Mouse (Mus musculus): Measurements from ENCODE around the gene Bnipl. TPM values are rescaled to one million over a fixed set of nuclear protein-coding genes. Genes with fewer than 3 reads are reported as not detected.

Gene Bnipl
- 1.2 and 1.4 TPM in 2 replicates for polyA plus RNA-seq (2015; fragmentation: Nextera tagmentation; extraction: Ambion mirVana)

GRCm38 (mm10) chr3:95250783-95251424, at the start of gene Bnipl:
Gene Bnipl, minus strand, starts transcription at chr3:95251193.
- Histone ChIP-seq H3K27ac (0 out of 2 replicates have a peak within 1 kb of the TSS, but pooled peaks have one; percentile 9), H3K4me1 (no peaks in the 10 kb centered on the region), H3K9me3 (replicated peaks) (no peaks in the 10 kb centered on the region), H3K27me3 (no peaks in the 10 kb centered on the region), H3K4me2 (peak within 1 kb of the TSS; percentile 7; the same call in 1 of the 2 replicates), H3K36me3 (peaks cover 38% of the 10 kb centered on the region), H3K4me3 (replicated peaks) (no peak within 1 kb of the TSS), H3K9ac (no peak within 1 kb of the TSS)
- WGBS, result 48% methylated on average over 7 of the region's 7 CpGs
- ATAC-seq (replicated peaks; ENCODE audit: low FRiP score), result no peak

GRCm38 (mm10) chr3:95298018-95298417, 47.0 kb upstream of the Bnipl start:
- Histone ChIP-seq H3K9me3 (replicated peaks) (no peaks in the 10 kb centered on the region), H3K4me3 (replicated peaks) (no peak overlapping the region), H3K9ac (no peak overlapping the region), H3K4me1 (peaks cover 15% of the 10 kb centered on the region; the same call in 1 of the 2 replicates), H3K36me3 (peaks cover 37% of the 10 kb centered on the region), H3K4me2 (no peak overlapping the region), H3K27ac (no peak overlapping the region), H3K27me3 (no peaks in the 10 kb centered on the region)
- no peak for ATAC-seq (replicated peaks; ENCODE audit: low FRiP score)
- WGBS, result 85% methylated on average over 7 of the region's 7 CpGs

GRCm38 (mm10) chr3:95296103-95296469, 45.1 kb upstream of the Bnipl start:
- WGBS, result 11% methylated on average over 5 of the region's 5 CpGs
- no peak overlapping the region for H3K9ac ChIP-seq

GRCm38 (mm10) chr3:95295321-95296102, 44.5 kb upstream of the Bnipl start:
- peak overlapping the region; percentile 61 for H3K27ac ChIP-seq
- 74% methylated on average over 11 of the region's 11 CpGs for WGBS
- H3K4me2 ChIP-seq, result no peak overlapping the region
- ATAC-seq (replicated peaks; ENCODE audit: low FRiP score), result peak; percentile 30
- H3K9me3 ChIP-seq (replicated peaks), result no peaks in the 10 kb centered on the region
- peaks cover 60% of the 10 kb centered on the region for H3K36me3 ChIP-seq
- H3K4me1 ChIP-seq, result peaks cover 15% of the 10 kb centered on the region; the same call in 1 of the 2 replicates
- no peak overlapping the region for H3K4me3 ChIP-seq (replicated peaks)
- no peaks in the 10 kb centered on the region for H3K27me3 ChIP-seq
- H3K9ac ChIP-seq, result no peak overlapping the region

More at GRCm38 (mm10) chr3:95296103-95296469, 45.1 kb upstream of the Bnipl start:
- H3K27me3 ChIP-seq, result no peaks in the 10 kb centered on the region
- H3K36me3 ChIP-seq, result peaks cover 54% of the 10 kb centered on the region
- peak; percentile 34; the same call in 1 of the 2 replicates for ATAC-seq (replicated peaks; ENCODE audit: low FRiP score)
- H3K4me2 ChIP-seq, result no peak overlapping the region
- peak overlapping the region; percentile 61 for H3K27ac ChIP-seq
- H3K4me3 ChIP-seq (replicated peaks), result no peak overlapping the region
- peaks cover 15% of the 10 kb centered on the region; the same call in 1 of the 2 replicates for H3K4me1 ChIP-seq
- no peaks in the 10 kb centered on the region for H3K9me3 ChIP-seq (replicated peaks)

- no peak for ATAC-seq (replicated peaks; ENCODE audit: low FRiP score)
- H3K4me1 ChIP-seq, result peaks cover 17% of the 10 kb centered on the region; the same call in 1 of the 2 replicates
- H3K4me2 ChIP-seq, result no peak overlapping the region
- H3K27ac ChIP-seq, result no peak overlapping the region
- H3K9ac ChIP-seq, result no peak overlapping the region
- no peak overlapping the region for H3K4me3 ChIP-seq (replicated peaks)
- H3K27me3 ChIP-seq, result no peaks in the 10 kb centered on the region
- peaks cover 66% of the 10 kb centered on the region for H3K36me3 ChIP-seq
- WGBS, result 85% methylated on average over 5 of the region's 5 CpGs
- H3K9me3 ChIP-seq (replicated peaks), result no peaks in the 10 kb centered on the region
Measured at GRCm38 (mm10) chr3:95294718-95295117, 43.7 kb upstream of the Bnipl start.

GRCm38 (mm10) chr3:95294316-95294715, 43.3 kb upstream of the Bnipl start:
- WGBS, result 90% methylated on average over 7 of the region's 7 CpGs
- Histone ChIP-seq H3K9me3 (replicated peaks) (no peaks in the 10 kb centered on the region), H3K4me1 (peaks cover 16% of the 10 kb centered on the region; the same call in 1 of the 2 replicates), H3K36me3 (peaks cover 70% of the 10 kb centered on the region), H3K9ac (no peak overlapping the region), H3K27ac (no peak overlapping the region), H3K4me2 (no peak overlapping the region), H3K27me3 (no peaks in the 10 kb centered on the region), H3K4me3 (replicated peaks) (no peak overlapping the region)
- ATAC-seq (replicated peaks; ENCODE audit: low FRiP score), result no peak

- no peak for ATAC-seq (replicated peaks; ENCODE audit: low FRiP score)
- peaks cover 77% of the 10 kb centered on the region for H3K36me3 ChIP-seq
- H3K27me3 ChIP-seq, result no peaks in the 10 kb centered on the region
- no peak overlapping the region for H3K4me3 ChIP-seq (replicated peaks)
- H3K9me3 ChIP-seq (replicated peaks), result no peaks in the 10 kb centered on the region
- peaks cover 16% of the 10 kb centered on the region; the same call in 1 of the 2 replicates for H3K4me1 ChIP-seq
- no peak overlapping the region for H3K9ac ChIP-seq
- H3K4me2 ChIP-seq, result no peak overlapping the region
- WGBS, result 44% methylated on average over 11 of the region's 11 CpGs
- no peak overlapping the region for H3K27ac ChIP-seq
Measured at GRCm38 (mm10) chr3:95293537-95293936, 42.5 kb upstream of the Bnipl start.

GRCm38 (mm10) chr3:95292899-95293298, 41.9 kb upstream of the Bnipl start:
- Histone ChIP-seq H3K4me3 (replicated peaks) (no peak overlapping the region), H3K4me2 (no peak overlapping the region), H3K36me3 (peaks cover 83% of the 10 kb centered on the region), H3K27me3 (no peaks in the 10 kb centered on the region), H3K4me1 (peaks cover 16% of the 10 kb centered on the region; the same call in 1 of the 2 replicates), H3K9ac (no peak overlapping the region), H3K27ac (no peak overlapping the region), H3K9me3 (replicated peaks) (no peaks in the 10 kb centered on the region)
- ATAC-seq (replicated peaks; ENCODE audit: low FRiP score), result no peak
- WGBS, result 87% methylated on average over 2 of the region's 2 CpGs

GRCm38 (mm10) chr3:95291041-95291440, 40.0 kb upstream of the Bnipl start:
- Histone ChIP-seq H3K36me3 (peaks cover 75% of the 10 kb centered on the region), H3K27ac (no peak overlapping the region), H3K9ac (no peak overlapping the region), H3K4me2 (no peak overlapping the region), H3K4me3 (replicated peaks) (no peak overlapping the region), H3K4me1 (peaks cover 13% of the 10 kb centered on the region), H3K9me3 (replicated peaks) (no peaks in the 10 kb centered on the region), H3K27me3 (no peaks in the 10 kb centered on the region)
- 79% methylated on average over 4 of the region's 4 CpGs for WGBS
- no peak for ATAC-seq (replicated peaks; ENCODE audit: low FRiP score)

- Histone ChIP-seq H3K36me3 (peaks cover 72% of the 10 kb centered on the region), H3K27ac (no peak overlapping the region), H3K9me3 (replicated peaks) (no peaks in the 10 kb centered on the region), H3K9ac (no peak overlapping the region), H3K4me1 (peaks cover 17% of the 10 kb centered on the region), H3K4me3 (replicated peaks) (no peak overlapping the region), H3K4me2 (no peak overlapping the region), H3K27me3 (no peaks in the 10 kb centered on the region)
- WGBS, result 66% methylated on average over 6 of the region's 6 CpGs
- ATAC-seq (replicated peaks; ENCODE audit: low FRiP score), result no peak
Measured at GRCm38 (mm10) chr3:95290156-95290555, 39.2 kb upstream of the Bnipl start.

- H3K4me1 ChIP-seq, result peaks cover 24% of the 10 kb centered on the region
- H3K9ac ChIP-seq, result no peak overlapping the region
- H3K27ac ChIP-seq, result no peak overlapping the region
- H3K9me3 ChIP-seq (replicated peaks), result no peaks in the 10 kb centered on the region
- H3K4me3 ChIP-seq (replicated peaks), result no peak overlapping the region
- WGBS, result 93% methylated on average over 4 of the region's 4 CpGs
- peaks cover 65% of the 10 kb centered on the region for H3K36me3 ChIP-seq
- H3K4me2 ChIP-seq, result no peak overlapping the region
- ATAC-seq (replicated peaks; ENCODE audit: low FRiP score), result no peak
- H3K27me3 ChIP-seq, result no peaks in the 10 kb centered on the region
Measured at GRCm38 (mm10) chr3:95289419-95289818, 38.4 kb upstream of the Bnipl start.

GRCm38 (mm10) chr3:95287541-95287940, 36.5 kb upstream of the Bnipl start:
- ATAC-seq (replicated peaks; ENCODE audit: low FRiP score), result no peak
- H3K27ac ChIP-seq, result no peak overlapping the region
- no peak overlapping the region for H3K4me3 ChIP-seq (replicated peaks)
- peaks cover 47% of the 10 kb centered on the region for H3K36me3 ChIP-seq
- H3K4me2 ChIP-seq, result no peak overlapping the region
- H3K27me3 ChIP-seq, result no peaks in the 10 kb centered on the region
- 90% methylated on average over 3 of the region's 3 CpGs for whole genome bisulfite sequencing
- H3K4me1 ChIP-seq, result peaks cover 34% of the 10 kb centered on the region
- no peak overlapping the region for H3K9ac ChIP-seq
- H3K9me3 ChIP-seq (replicated peaks), result no peaks in the 10 kb centered on the region
